Mouse (Mus musculus) c-Kit-positive CD71-negative TER-119-negative erythroid progenitor cells, embryonic 14.5 days (primary cell): Measurements from ENCODE around the gene Faap20.
A peak's percentile ranks its signal among the peaks of the same experiment; 100 is the strongest.

Source experiments
- DNase-seq: peaks from one replicate; pipeline ENCODE4 v3.0.0-alpha.2; 2013; ENCODE audit warnings: low read depth

The Faap20 gene

GRCm38 (mm10) chr4:155249648-155250351 lies at the start of gene Faap20:
Gene Faap20 (plus strand): TSS chr4:155249802.
- peak; percentile 60 for DNase-seq

- DNase-seq = no peak
These were observed 48.7 kb upstream of the Faap20 start for GRCm38 (mm10) chr4:155200861-155201390.

GRCm38 (mm10) chr4:155201764-155202163 lies 47.8 kb upstream of the Faap20 start:
- no peak for DNase-seq

GRCm38 (mm10) chr4:155205919-155206318 lies 43.7 kb upstream of the Faap20 start:
- DNase-seq = no peak

- DNase-seq = no peak
These were observed 43.1 kb upstream of the Faap20 start for GRCm38 (mm10) chr4:155206498-155206897.

- no peak for DNase-seq
These were observed 41.8 kb upstream of the Faap20 start for GRCm38 (mm10) chr4:155207841-155208240.

- DNase-seq = no peak
These were observed 41.0 kb upstream of the Faap20 start for GRCm38 (mm10) chr4:155208613-155209012.

- no peak for DNase-seq
These were observed 40.5 kb upstream of the Faap20 start for GRCm38 (mm10) chr4:155209079-155209478.

GRCm38 (mm10) chr4:155209494-155209893 lies 40.1 kb upstream of the Faap20 start:
- no peak for DNase-seq

GRCm38 (mm10) chr4:155213052-155213751 lies 36.4 kb upstream of the Faap20 start:
- DNase-seq = no peak

- no peak for DNase-seq
These were observed 35.9 kb upstream of the Faap20 start for GRCm38 (mm10) chr4:155213752-155214054.

GRCm38 (mm10) chr4:155214188-155214587 lies 35.4 kb upstream of the Faap20 start:
- DNase-seq = no peak

GRCm38 (mm10) chr4:155214793-155215192 lies 34.8 kb upstream of the Faap20 start:
- DNase-seq = no peak

- DNase-seq = no peak
These were observed 34.4 kb upstream of the Faap20 start for GRCm38 (mm10) chr4:155215203-155215602.

- DNase-seq = no peak
These were observed 33.6 kb upstream of the Faap20 start for GRCm38 (mm10) chr4:155215773-155216630.

- no peak for DNase-seq
These were observed 32.1 kb upstream of the Faap20 start for GRCm38 (mm10) chr4:155217241-155218103.

GRCm38 (mm10) chr4:155218104-155218732 lies 31.4 kb upstream of the Faap20 start:
- DNase-seq = no peak

- DNase-seq = no peak
These were observed 30.1 kb upstream of the Faap20 start for GRCm38 (mm10) chr4:155219271-155220212.

- no peak for DNase-seq
These were observed 29.1 kb upstream of the Faap20 start for GRCm38 (mm10) chr4:155220213-155221100.
